Comparison of ENCODE assay signal across 8 mouse cellular contexts in the genomic region with DNA sequence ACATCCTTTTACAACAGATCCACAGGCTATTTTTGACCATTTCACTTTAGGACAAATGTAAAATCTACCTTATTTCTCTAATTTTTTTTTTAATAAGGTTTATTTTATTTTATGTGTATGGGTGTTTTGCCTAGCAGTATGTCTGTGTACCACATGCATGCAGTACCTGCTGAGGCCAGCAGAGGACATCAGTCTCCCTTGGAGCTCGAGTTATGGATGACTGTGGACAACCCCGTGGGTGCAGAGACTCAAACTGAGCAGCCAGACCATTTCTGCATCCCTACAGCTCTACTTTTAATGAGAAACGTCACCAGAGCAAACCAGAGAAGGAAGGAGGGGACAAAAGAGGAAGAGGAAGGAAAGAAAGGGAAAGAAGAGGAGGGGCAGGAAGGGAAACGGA.
DNase-seq lines count a peak whose midpoint lies in the region; ATAC-seq and TF ChIP-seq lines count a peak whose summit lies in the region.

No protein-coding gene starts in this region.

- TF ChIP-seq CTCF in liver, adult 2 months (IDR thresholded peaks at IDR 0.05; ENCODE audit: low read depth, low read length) = peak; percentile 66
- peak; percentile 64 for TF ChIP-seq CTCF in intestine, postnatal 0 days (IDR thresholded peaks at IDR 0.05; ENCODE audit: low read depth)

- no peaks in the 10 kb centered on the region; the same call in 1 of the 2 replicates for H3K27me3 ChIP-seq in liver, adult 2 months (ENCODE audit: control insufficient read depth, insufficient read depth, low read length)
- H3K27me3 ChIP-seq in liver, embryonic 12.5 days (replicated peaks) = no peaks in the 10 kb centered on the region
- H3K27me3 ChIP-seq in intestine, postnatal 0 days (replicated peaks; ENCODE audit: control insufficient read depth, insufficient read depth, low read length) = no peaks in the 10 kb centered on the region
- H3K27me3 ChIP-seq in stomach, embryonic 16.5 days (ENCODE audit: control insufficient read depth, insufficient read depth, low read length) = no peaks in the 10 kb centered on the region
- no peaks in the 10 kb centered on the region for H3K27me3 ChIP-seq in forebrain, embryonic 13.5 days
- H3K27me3 ChIP-seq in heart, embryonic 12.5 days (replicated peaks) = no peaks in the 10 kb centered on the region

- no peak for ATAC-seq in CD4-positive, CD25-positive, alpha-beta regulatory T cell, adult 4 months
- no peak for ATAC-seq in liver, embryonic 12.5 days
- ATAC-seq in intestine, postnatal 0 days = no peak
- no peak for ATAC-seq in stomach, embryonic 16.5 days (ENCODE audit: insufficient read depth, low FRiP score)
- no peak for ATAC-seq in forebrain, embryonic 13.5 days
- ATAC-seq in heart, embryonic 12.5 days (ENCODE audit: insufficient number of reproducible peaks, low FRiP score) = no peak

- H3K4me2 ChIP-seq in liver, embryonic 12.5 days = no peak overlapping the region
- H3K4me2 ChIP-seq in intestine, postnatal 0 days (replicated peaks; ENCODE audit: low read depth) = no peak overlapping the region
- H3K4me2 ChIP-seq in stomach, embryonic 16.5 days (ENCODE audit: low read depth, low read length) = no peak overlapping the region
- H3K4me2 ChIP-seq in forebrain, embryonic 13.5 days = no peak overlapping the region
- no peak overlapping the region for H3K4me2 ChIP-seq in heart, embryonic 12.5 days

- H3K9ac ChIP-seq in liver, adult 2 months (ENCODE audit: low read depth, low read length) = no peak overlapping the region
- no peak overlapping the region for H3K9ac ChIP-seq in liver, embryonic 12.5 days
- H3K9ac ChIP-seq in intestine, postnatal 0 days (ENCODE audit: low read depth, low read length) = no peak overlapping the region
- H3K9ac ChIP-seq in stomach, embryonic 16.5 days (ENCODE audit: low read length) = no peak overlapping the region
- H3K9ac ChIP-seq in forebrain, embryonic 13.5 days = no peak overlapping the region
- H3K9ac ChIP-seq in heart, embryonic 12.5 days = no peak overlapping the region

- H3K9me3 ChIP-seq in liver, embryonic 12.5 days (replicated peaks) = no peaks in the 10 kb centered on the region; the same call in 1 of the 2 replicates
- H3K9me3 ChIP-seq in intestine, postnatal 0 days (ENCODE audit: control insufficient read depth) = no peaks in the 10 kb centered on the region
- H3K9me3 ChIP-seq in stomach, embryonic 16.5 days (replicated peaks; ENCODE audit: control insufficient read depth, low read length) = peaks cover 4% of the 10 kb centered on the region
- H3K9me3 ChIP-seq in forebrain, embryonic 13.5 days (replicated peaks) = peaks cover 3% of the 10 kb centered on the region; the same call in 1 of the 2 replicates
- H3K9me3 ChIP-seq in heart, embryonic 12.5 days (replicated peaks) = peaks cover 8% of the 10 kb centered on the region

- H3K36me3 ChIP-seq in liver, adult 2 months (ENCODE audit: control insufficient read depth, insufficient read depth, low read length) = no peaks in the 10 kb centered on the region
- no peaks in the 10 kb centered on the region for H3K36me3 ChIP-seq in liver, embryonic 12.5 days
- H3K36me3 ChIP-seq in intestine, postnatal 0 days (ENCODE audit: control insufficient read depth, insufficient read depth) = no peaks in the 10 kb centered on the region
- H3K36me3 ChIP-seq in stomach, embryonic 16.5 days (ENCODE audit: control insufficient read depth, insufficient read depth, low read length) = no peaks in the 10 kb centered on the region
- no peaks in the 10 kb centered on the region for H3K36me3 ChIP-seq in forebrain, embryonic 13.5 days (ENCODE audit: poor library complexity, severe bottlenecking)
- H3K36me3 ChIP-seq in heart, embryonic 12.5 days = no peaks in the 10 kb centered on the region

- no peaks in the 10 kb centered on the region for H3K79me2 ChIP-seq in liver, adult 2 months (ENCODE audit: control insufficient read depth, insufficient read depth, low read length)

- 83% methylated on average over 4 of the region's 4 CpGs for WGBS in liver, adult 2 months
- 47% methylated on average over 4 of the region's 4 CpGs for WGBS in liver, embryonic 12.5 days (ENCODE audit: insufficient replicate concordance)
- 77% methylated on average over 4 of the region's 4 CpGs for WGBS in intestine, postnatal 0 days
- 53% methylated on average over 4 of the region's 4 CpGs for WGBS in stomach, embryonic 16.5 days
- 78% methylated on average over 4 of the region's 4 CpGs for WGBS in forebrain, embryonic 13.5 days
- 68% methylated on average over 4 of the region's 4 CpGs for WGBS in heart, embryonic 12.5 days

- peaks cover 2% of the 10 kb centered on the region for H3K4me1 ChIP-seq in liver, adult 2 months (ENCODE audit: control insufficient read depth, insufficient read depth, low read length)
- no peaks in the 10 kb centered on the region for H3K4me1 ChIP-seq in liver, embryonic 12.5 days
- H3K4me1 ChIP-seq in intestine, postnatal 0 days (replicated peaks; ENCODE audit: control insufficient read depth, insufficient read depth, low read length) = no peaks in the 10 kb centered on the region
- H3K4me1 ChIP-seq in stomach, embryonic 16.5 days (ENCODE audit: control insufficient read depth, insufficient read depth, low read length) = peaks cover 5% of the 10 kb centered on the region; the same call in 1 of the 2 replicates
- H3K4me1 ChIP-seq in forebrain, embryonic 13.5 days = no peaks in the 10 kb centered on the region
- H3K4me1 ChIP-seq in heart, embryonic 12.5 days (replicated peaks) = no peaks in the 10 kb centered on the region

- TF ChIP-seq POLR2A in liver, adult 2 months (IDR thresholded peaks at IDR 0.05; ENCODE audit: extremely low read depth, insufficient read depth, low read length) = no peak

- no peak overlapping the region for H3K4me3 ChIP-seq in liver, adult 2 months (ENCODE audit: insufficient read depth, low read depth, low read length)
- no peak overlapping the region for H3K4me3 ChIP-seq in liver, embryonic 12.5 days
- no peak overlapping the region for H3K4me3 ChIP-seq in intestine, postnatal 0 days (ENCODE audit: low read depth, low read length)
- no peak overlapping the region for H3K4me3 ChIP-seq in stomach, embryonic 16.5 days (replicated peaks; ENCODE audit: low read length)
- H3K4me3 ChIP-seq in forebrain, embryonic 13.5 days = no peak overlapping the region
- H3K4me3 ChIP-seq in heart, embryonic 12.5 days = no peak overlapping the region

- no peak overlapping the region for H3K27ac ChIP-seq in liver, adult 2 months (replicated peaks; ENCODE audit: insufficient read depth, low read depth, low read length)
- H3K27ac ChIP-seq in liver, embryonic 12.5 days = no peak overlapping the region
- H3K27ac ChIP-seq in intestine, postnatal 0 days (ENCODE audit: low read depth, low read length) = no peak overlapping the region
- H3K27ac ChIP-seq in stomach, embryonic 16.5 days (ENCODE audit: low read length) = peak overlapping the region; percentile 74
- H3K27ac ChIP-seq in forebrain, embryonic 13.5 days = no peak overlapping the region
- H3K27ac ChIP-seq in heart, embryonic 12.5 days (ENCODE audit: poor library complexity, severe bottlenecking) = no peak overlapping the region

- peak; percentile 54 for DNase-seq in CD4-positive, CD25-positive, alpha-beta regulatory T cell, adult 2 months (ENCODE audit: low read depth, low spot score)
- DNase-seq in liver, adult 2 months (ENCODE audit: extremely low read depth, low read depth, low spot score) = no peak
